Mouse (Mus musculus) bone marrow macrophage, adult 2 months (primary cell): Measurements from ENCODE around the gene Slx4.

ENCODE experiments used
- CTCF ChIP-seq: IDR thresholded peaks from 2 replicates; pipeline ENCODE4 v1.5.1; 2012; ENCODE audit warnings: low read depth, mild to moderate bottlenecking, low read length, moderate library complexity
- POLR2A ChIP-seq: IDR thresholded peaks from 2 replicates; pipeline ENCODE4 v1.6.1; 2012; ENCODE audit warnings: mild to moderate bottlenecking, low read depth, low read length, borderline replicate concordance

GRCm38 (mm10) chr16:4022719-4023118 lies 19.1 kb upstream of the Slx4 start:
- no peak for TF ChIP-seq POLR2A
- no peak for TF ChIP-seq CTCF
